Mouse (Mus musculus): ENCODE measurements around the gene Vezf1. TPM values are rescaled to one million over a fixed set of nuclear protein-coding genes. Genes with fewer than 3 reads are reported as not detected.

Vezf1 gene
- total RNA-seq, 2 experiments from 2014 or later = 41.5 to 41.9 TPM

GRCm38 (mm10) chr11:88049732-88050131 lies 18.3 kb upstream of the Vezf1 start:
- intact Hi-C loops (cut with DNase I) = no loop called here
- DNase-seq = no peak

DNA sequence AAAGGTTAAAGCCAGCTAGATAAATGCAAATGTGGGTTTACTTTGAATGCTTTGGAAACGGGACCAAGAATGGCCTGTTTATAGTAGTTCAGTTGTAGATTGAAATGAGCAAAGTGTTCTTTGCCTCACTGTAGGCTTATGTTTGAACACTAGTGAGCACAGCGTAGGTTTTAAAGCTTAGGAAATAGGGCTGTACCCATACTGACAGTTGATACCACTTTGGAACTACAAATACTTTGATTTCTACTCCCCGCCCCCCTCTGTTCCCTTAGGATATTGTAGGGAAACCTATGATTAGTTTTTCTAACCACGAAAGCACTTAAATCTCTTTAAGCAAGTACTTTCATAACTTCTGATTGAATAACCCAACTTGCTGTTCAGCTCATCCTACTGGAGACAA lies 15.4 kb upstream of the Vezf1 start:
- DNase-seq = no peak
- intact Hi-C loops (cut with DNase I) = no loop called here

DNA sequence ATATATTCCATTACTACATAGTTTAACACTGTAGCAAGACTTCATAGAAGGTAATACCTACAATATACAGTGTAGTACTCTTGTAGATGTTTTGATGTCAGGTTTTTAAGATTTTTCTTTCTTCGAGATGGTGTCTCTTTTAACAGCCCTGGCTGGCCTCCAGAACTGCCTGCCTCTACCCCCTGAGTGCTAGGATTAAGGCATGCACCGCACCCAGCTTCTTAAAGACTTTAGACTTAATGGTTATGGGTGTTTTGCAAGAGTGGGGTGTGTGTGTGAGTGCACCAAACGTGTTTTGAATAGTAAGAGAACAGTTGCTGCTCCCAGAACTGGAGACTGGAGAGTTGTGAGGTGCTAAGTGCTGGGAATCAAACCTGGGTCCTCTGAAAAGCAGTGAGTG lies 14.3 kb upstream of the Vezf1 start:
- no peak for DNase-seq
- intact Hi-C loops (cut with DNase I) = loop anchor here (2.0 kb wide), 1 partner anchor 769 kb away; no protein-coding TSS in a partner anchor

DNA sequence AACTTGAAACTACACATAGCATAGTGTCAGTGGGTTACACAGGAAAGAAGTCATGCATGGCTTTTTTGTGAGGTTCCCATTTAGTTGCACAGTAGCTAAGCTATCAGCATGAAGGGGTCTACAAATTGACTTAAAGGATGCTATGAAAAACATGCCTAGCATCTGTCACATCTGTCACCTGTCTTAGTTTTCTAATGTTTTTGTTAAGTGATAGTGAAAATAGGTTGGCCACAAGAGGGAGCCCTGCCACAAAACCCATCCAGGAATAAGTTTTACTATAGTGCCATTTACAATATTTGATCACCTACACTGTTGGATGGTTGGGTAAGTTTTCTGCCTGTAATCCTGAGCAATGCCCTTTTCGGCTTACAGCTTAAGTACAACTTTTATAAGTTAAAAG lies 13.5 kb upstream of the Vezf1 start:
- peak; percentile 48 to 66 for DNase-seq
- intact Hi-C loops (cut with DNase I) = loop anchor here (2.0 kb wide), 1 partner anchor 768 kb away; no protein-coding TSS in a partner anchor

DNA sequence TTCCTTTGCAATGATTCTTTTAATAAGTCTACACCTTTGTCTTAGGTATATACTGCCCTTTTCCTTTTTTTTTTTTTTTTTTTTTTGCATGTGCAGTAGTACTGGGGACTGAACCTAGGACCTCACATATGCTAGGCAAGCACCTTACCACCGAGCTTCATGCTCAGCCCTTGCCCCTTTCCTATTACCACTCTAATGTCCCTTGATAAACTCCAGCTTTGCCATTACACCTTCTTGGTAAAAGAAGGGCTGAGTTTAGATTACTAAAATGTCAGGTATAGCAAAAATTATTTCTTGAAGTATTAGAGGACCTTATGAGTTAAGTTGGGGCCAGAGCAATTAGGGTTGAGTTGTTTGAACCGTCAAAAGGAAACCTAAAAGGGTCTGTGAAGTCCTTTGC lies 12.3 kb upstream of the Vezf1 start:
- intact Hi-C loops (cut with DNase I) = loop anchor here (2.0 kb wide), 1 partner anchor 767 kb away; no protein-coding TSS in a partner anchor
- DNase-seq = no peak

DNA sequence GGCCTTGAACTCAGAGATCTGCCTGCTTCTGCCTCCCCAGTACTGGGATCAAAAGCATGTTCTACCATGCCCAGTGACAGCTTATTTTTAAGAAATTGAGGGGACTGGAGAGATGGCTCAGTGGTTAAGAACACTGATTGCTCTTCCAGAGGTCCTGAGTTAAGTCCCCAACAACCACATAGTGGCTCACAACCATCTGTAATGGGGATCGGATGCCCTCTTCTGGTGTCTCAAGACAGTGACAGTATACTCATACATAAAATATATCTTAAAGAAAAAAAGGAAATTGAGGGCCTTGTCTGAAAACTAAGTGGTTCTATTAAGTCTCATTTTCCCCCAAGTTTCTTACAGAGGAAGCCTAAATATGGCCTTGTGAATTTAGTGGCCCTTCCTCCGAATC lies 10.3 kb upstream of the Vezf1 start:
- intact Hi-C loops (cut with DNase I) = loop anchor here (2.0 kb wide), 1 partner anchor 129 kb away; no protein-coding TSS in a partner anchor

DNA sequence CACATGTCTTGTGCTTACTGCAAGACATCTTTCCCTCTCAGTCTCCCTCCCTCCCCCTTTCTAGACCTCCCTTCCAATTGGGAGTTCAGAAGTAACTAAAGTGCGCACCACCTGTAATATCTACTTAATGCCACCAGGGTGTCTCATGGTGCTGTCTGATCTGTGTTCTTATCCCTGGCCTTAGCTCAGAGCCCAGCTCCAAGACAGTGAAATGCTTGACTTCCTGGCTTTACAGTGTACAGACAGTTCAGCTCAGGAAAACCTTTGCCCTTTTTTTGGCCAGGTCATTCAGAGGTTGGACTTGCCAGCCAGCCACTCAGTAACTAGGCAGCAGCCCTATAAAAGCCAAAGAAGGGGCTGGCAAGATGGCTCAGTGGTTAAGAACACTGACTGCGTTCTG lies 8.9 kb upstream of the Vezf1 start:
- intact Hi-C loops (cut with DNase I) = loop anchor here (1.0 to 2.0 kb wide), 2 partner anchors 128 to 138 kb away; no protein-coding TSS in a partner anchor

More for the DNA sequence above, 10.3 kb upstream of the Vezf1 start:
- no peak for DNase-seq

DNA sequence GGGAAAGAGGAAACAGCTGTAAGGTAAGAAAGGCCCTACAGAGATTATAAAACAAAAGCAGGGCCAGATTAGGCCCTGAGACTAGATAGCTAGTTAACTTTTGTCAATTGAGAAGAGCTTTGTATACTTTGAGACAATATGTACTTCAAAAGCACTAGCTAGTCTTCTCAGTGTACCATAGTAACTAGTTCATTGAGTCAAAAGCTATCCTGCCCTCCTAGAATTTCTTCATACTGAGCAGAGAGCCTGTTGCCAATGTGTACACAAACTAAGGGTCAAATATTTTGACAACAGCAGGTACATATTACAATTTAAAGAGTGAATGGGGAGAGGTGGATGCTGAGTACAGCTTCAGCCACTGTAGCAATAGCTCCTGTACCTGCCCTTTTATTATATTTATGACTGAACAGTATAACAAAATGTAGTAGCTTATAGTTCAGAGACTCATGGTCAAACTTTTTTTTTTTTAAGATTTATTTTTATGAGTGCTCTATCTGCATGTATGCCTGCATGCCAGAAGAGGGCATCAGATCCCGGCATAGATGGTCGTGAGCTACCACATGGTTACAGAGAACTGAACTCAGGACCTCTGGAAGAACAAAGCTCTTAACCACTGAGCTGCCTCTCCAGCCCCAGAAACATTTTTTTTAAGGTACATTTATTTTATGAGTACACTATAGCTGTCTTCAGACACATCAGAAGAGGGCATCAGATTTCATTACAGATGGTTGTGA lies 6.0 kb upstream of the Vezf1 start:
- DNase-seq = no peak
- intact Hi-C loops (cut with DNase I) = loop anchor here (1.0 kb wide), 1 partner anchor 100 kb away; no protein-coding TSS in a partner anchor

More for the DNA sequence above, 8.9 kb upstream of the Vezf1 start:
- peak; percentile 28 to 53 for DNase-seq

GRCm38 (mm10) chr11:88065732-88066131 lies 2.3 kb upstream of the Vezf1 start:
- DNase-seq = no peak
- intact Hi-C loops (cut with DNase I) = loop anchor here (5.0 kb wide), 1 partner anchor 52 kb away; no protein-coding TSS in a partner anchor

DNA sequence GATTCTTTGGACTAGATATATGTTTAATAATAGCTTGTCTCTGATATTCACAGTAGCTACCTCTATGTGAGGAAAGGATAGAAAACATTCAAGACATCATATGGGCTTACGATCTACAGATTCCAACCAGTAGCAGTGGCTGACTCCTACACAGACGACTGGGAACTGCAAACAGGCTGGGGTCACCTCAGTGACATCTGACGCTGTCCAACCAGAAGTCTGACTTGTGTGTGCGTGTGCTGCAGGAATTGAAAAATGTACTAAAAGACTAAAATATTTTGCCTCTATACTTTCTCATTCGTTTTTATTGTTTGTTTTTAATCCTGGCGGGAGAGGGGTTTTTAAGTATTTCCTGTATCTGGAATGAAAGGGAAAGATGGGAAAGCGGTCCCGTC lies 891 bp upstream of the Vezf1 start:
- no peak for DNase-seq
- intact Hi-C loops (cut with DNase I) = loop anchor here (5.0 kb wide), 1 partner anchor 50 kb away; no protein-coding TSS in a partner anchor

DNA sequence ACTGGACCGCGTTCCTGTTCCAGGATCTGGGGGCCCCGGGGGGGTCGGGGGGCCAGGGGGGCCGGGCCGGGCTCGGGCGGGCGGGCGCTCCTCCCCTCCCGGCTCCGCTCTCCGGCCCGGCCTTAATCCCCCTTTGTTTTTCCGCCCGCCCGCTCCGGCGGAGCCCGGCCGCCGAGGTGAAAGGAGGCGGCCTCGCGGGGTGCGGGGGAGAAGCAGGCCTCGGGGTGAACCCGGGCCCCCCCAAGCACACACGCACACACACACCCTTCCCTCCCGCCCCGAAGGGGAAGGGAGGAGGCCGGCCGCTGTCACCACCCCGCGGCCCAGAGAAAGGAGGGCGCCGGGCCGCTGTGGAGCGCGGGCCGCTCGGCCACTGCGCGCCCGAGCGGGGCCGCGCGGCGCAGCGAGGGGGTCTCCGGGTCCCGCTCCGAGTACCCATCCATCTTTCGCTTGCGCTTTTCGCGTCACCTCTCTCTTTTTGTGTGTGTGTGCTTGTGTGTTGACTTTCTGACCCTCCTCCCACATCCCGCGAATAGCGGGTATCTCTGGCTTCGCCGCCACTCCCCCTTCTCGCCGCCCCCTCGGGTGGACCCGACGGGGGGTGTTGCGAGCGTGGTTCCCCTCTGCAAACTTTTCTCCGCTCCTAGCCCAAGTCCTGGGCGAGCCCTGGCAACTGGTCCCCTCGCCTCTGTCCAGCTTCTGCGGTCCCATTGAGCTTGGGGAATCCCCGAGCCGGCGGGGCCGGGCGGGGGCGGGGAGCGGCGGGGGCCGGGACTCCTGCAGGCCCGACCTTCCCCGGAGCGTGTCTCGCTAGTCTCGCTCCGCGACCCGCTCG lies 549 bp downstream of the Vezf1 start:
- DNase-seq = peak; percentile 80 to 85
- intact Hi-C loops (cut with DNase I) = loop anchor here (5.0 kb wide), 1 partner anchor 49 kb away; no protein-coding TSS in a partner anchor

- intact Hi-C loops (cut with DNase I) = loop anchor here (5.0 kb wide), 1 partner anchor 48 kb away; no protein-coding TSS in a partner anchor
- no peak for DNase-seq
Observed at GRCm38 (mm10) chr11:88069246-88069570, 1.1 kb downstream of the Vezf1 start.

DNA sequence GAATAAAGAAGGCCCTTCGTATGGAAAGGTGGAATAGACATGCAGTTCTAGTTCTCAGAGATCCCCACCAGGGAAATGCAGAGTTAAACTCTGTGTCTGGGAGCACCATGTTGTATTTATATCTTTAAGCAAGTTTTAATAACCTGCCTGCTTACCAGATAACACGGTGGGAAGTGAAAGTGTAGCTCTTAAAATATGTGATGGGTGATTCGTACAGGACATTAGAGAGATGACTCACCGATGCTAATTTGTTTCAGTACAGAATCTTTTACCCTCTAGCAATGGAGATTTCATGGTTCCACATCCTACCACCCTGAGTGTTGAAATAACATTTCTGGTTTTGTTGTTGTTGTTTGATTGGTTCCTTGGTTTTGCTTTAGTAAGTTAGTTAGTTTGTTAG lies 2.3 kb downstream of the Vezf1 start:
- intact Hi-C loops (cut with DNase I) = no loop called here
- no peak for DNase-seq

- intact Hi-C loops (cut with DNase I) = no loop called here
Observed at GRCm38 (mm10) chr11:88071113-88071512, 3.0 kb downstream of the Vezf1 start.

DNA sequence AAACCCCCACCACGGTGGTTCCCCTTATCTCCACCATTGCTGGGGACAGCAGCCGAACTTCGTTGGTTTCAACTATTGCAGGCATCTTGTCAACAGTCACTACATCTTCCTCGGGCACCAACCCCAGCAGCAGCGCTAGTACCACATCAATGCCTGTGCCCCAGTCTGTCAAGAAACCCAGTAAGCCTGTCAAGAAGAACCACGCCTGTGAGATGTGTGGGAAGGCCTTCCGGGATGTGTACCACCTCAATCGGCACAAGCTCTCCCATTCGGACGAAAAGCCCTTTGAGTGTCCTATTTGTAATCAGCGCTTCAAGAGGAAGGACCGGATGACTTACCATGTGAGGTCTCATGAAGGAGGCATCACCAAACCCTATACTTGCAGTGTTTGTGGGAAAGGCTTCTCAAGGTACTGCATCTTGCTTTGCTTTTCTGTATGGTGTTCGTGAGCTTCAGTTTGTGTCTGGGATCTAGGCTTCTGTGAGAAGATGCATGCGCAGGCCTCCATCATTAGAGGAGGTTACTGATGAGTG lies 5.3 kb downstream of the Vezf1 start:
- no peak for DNase-seq
- intact Hi-C loops (cut with DNase I) = loop anchor here (2.0 kb wide), 1 partner anchor 23 kb away; no protein-coding TSS in a partner anchor

More at GRCm38 (mm10) chr11:88071113-88071512, 3.0 kb downstream of the Vezf1 start:
- DNase-seq = no peak

GRCm38 (mm10) chr11:88075701-88076100 lies 7.6 kb downstream of the Vezf1 start:
- no peak for DNase-seq
- intact Hi-C loops (cut with DNase I) = no loop called here

GRCm38 (mm10) chr11:88076394-88076793 lies 8.3 kb downstream of the Vezf1 start:
- intact Hi-C loops (cut with DNase I) = no loop called here
- DNase-seq = no peak

DNA sequence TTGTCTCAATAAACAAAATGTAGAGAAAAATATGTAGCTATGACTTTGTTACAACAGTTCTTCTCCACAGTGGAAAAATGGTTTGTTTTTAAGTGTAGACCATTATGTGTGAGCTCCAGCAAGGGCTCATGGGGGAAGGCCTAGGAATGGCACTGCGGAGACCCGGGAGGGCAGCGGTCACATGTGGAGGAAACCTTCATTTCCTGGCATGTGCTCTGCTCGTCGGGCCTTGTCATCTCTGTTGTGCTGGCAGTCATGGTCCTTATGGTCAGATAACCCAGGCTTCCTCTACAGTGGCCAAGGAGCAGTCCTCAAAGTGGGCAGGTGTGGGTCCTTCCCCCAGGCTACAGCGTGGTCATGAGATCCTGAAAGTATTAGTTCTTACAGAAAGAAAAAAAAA lies 15.6 kb downstream of the Vezf1 start:
- no peak for DNase-seq
- intact Hi-C loops (cut with DNase I) = no loop called here

DNA sequence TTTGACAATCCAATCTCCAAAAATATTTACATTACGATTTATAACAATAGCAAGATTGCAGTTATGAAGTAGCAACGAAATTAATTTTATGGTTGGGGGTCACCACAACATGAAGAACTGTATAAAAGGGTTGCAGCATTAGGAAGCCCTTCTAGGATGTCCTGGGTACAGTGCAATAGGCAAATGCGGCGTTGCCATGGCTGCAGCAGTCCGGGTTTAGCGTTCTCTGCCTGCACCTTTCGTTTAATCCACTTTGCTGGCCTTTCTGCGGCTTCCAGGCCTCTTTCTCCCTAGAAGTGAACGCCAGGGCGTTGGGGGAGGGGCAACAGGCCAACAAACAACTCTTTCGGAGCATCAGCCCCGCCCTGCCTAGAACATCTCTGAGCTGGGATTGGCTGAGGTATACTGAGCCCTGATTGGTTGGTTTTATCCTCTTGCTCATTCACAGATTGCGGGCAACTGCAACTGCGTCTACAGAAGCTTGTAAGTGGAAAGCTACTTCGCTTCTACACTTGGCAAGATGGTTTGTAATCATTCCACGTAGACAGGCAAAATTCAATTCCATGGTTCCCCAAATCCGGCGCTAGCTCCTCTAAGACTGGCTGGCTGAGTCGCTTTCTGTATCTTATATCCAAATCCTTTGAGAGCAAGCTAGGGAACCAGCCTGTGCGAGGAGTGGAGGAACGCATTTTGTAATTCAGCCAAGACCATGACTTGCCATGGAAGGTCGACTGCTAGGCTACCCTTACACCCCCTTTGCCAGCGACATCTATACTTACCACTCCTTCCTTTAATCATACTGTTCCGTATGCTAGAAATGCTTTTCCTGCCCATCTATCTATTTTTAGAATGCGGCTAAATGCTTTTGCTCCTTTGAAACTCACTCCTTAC lies 18.9 kb downstream of the Vezf1 start:
- intact Hi-C loops (cut with DNase I) = no loop called here
- DNase-seq = peak; percentile 91 to 93

DNA sequence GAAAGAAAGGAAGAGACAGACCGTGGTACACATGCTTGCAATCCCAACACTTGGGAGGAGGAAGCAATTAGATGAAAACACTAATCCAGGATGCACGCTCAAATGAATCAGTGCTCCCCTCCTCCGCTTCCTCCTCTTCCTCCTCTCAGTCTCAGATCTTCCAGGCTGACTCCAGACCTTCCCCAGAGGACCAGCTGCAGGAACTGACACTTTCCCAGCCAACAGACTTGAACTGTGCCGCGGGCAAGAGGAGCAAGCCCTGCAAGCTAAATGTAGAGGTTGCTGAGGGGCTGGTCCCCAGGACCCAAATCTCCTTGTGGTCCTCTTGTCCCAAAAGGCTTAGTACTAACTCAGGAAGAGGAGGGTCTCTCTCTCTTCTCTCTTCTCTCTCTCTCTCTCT lies 21.1 kb downstream of the Vezf1 start:
- intact Hi-C loops (cut with DNase I) = no loop called here
- DNase-seq = no peak

All from heart, postnatal 14 days (tissue).